Mouse (Mus musculus): ENCODE measurements at regions not wholly inside any gene's neighbourhood (a gene's known extent, or its start where the extent isn't known, plus 50 kb on each side); places are given as distances from the start of the nearest gene placed in this dataset.

DNA sequence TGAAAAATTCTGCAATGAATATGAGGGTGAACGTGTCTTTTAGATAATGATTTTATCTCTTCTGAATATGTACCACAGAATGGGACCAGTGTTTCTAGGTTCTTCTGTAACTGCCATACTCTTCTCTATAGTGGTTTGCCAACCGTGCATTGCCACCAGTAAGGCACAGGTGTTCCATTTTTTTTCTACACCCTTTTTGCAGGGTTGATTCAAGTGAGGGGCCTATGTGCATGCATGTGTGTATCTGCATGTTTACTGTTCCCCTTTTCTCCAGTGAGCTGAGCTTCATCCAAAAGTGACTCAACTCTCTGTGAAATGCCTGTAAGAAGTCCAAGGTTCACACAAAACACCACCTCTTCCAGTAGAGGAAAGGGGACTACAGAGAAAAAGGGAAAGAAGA, 467.7 kb downstream of the Gsdmc2 start:
- DNase-seq (ENCODE audit: low spot score in 2 of 2): peak; percentile 13 to 19

DNA sequence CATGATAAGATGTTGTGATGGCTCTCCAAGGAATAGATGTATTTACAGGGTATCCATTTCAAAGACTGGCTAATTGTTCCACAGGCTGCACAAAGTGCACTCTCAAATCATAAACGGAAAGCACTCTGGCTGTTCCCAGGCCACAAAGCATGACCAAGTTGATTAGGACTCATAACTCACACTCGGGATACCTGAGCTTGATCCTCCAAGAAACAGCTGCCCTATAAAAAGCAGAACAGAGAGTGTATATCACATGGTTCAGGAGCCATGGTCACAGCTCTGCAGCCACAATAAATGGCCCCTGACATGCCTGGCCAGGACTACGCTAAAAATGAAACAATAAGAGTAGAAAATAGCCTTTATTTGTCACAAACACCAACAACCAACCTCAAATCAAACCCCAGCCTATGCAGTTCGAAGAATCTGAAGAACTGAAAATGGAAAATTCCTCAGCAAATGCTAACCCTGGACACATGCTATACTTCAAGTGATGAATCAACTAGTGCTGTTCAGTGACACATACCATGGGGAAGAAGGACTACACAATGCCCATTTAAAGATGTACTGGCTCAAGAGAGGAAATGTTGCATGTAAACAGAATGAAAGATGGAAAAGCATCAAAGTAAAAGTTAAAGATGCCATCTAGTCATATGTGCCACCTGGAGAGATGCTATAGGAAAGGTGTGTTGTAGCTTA, 473.5 kb downstream of the Gsdmc2 start:
- no peak for DNase-seq (ENCODE audit: low spot score in 2 of 2)

DNA sequence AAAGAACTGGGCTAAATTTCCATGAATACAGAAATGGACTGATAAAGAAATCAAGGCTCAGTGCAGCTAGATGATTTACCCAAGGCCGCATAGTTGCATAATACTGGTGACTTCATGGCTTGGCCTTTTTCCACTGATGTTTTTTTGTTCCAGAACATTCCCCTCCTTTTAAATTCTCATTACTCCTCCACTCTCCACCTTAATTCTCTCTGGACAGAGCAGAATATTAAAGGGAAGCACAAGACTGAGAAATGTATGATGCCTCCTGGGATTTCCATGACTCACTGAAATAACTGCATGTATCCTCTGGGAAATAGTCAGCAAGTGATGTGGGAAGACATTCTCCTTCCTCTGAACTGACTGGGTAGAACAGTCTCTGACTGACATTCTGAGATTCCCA, 480.5 kb downstream of the Gsdmc2 start:
- no peak for DNase-seq (ENCODE audit: low spot score in 2 of 2)

DNA sequence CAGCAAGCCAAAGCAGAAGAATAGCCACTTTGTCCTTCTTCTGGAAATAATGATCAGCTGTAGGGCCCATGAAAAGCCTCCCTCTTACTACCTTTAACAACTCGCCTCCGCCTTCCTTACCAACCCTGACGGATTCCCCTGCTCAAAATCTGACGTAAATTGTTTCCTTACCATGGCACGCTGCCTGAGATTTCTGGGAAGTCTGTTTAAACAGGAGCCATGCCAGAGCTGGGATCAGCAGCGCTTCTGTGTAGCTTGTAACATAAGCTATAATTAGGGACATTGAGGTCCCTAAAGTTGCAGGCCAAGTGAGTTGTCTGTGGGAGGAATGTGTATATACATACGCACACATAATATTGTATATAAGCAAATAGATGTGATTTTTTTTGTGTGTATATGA, 484.6 kb downstream of the Gsdmc2 start:
- no peak for DNase-seq (ENCODE audit: low spot score in 2 of 2)

DNA sequence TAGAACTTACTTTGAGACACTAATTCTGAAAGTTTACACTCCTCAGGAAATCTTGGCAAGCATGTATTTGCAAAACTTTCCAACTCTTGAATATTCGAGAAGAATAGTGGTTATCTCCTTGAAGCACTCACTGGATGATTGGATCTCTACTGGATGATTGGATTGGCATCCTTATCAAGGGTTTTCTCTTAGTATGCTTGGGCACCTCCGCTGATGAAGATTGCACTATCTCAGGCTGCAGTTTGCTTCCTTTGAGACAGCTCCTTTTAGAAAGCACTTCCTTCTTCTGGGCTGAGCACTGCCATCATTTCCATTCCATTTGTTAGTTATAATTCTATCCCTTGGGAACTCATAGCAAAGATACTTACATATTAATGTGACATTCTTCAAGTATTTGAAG, 503.2 kb downstream of the Gsdmc2 start:
- no peak for DNase-seq (ENCODE audit: low spot score in 2 of 2)

DNA sequence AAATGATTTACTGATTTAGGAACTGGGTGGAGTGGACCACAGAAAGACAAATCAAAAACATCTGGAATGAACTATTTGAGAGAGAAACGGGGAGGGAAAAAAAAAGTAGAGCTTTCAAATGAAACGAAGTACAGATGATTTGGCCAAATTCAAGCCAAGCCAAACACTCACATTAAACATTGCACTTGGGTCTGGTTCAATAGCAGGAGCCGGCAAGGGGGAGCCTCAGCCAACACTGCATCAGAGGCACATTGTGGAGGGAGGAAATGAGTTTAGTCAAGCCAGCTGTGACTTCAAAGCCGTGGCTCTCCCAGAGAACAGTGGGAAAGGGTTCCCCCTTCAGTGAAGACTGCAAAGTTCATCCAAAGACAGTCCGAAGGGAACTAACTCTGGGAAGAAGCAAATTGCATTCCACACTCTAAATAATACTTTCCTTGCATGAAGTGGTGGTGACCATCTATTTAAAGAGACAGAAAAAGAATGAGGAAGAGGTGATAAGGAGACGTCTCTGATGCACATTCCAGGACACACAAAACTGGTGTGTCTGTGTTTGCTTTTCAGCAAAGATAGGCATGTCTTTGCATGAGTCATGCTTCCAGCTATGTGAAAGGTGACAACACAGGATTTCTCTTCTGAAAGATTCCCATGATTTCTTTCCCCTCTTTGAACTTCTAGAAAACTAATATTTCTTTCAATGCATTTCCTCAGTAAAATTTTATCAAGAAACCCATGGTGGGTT, 504.5 kb downstream of the Gsdmc2 start:
- peak; percentile 19 to 20 for DNase-seq (ENCODE audit: low spot score in 2 of 2)

DNA sequence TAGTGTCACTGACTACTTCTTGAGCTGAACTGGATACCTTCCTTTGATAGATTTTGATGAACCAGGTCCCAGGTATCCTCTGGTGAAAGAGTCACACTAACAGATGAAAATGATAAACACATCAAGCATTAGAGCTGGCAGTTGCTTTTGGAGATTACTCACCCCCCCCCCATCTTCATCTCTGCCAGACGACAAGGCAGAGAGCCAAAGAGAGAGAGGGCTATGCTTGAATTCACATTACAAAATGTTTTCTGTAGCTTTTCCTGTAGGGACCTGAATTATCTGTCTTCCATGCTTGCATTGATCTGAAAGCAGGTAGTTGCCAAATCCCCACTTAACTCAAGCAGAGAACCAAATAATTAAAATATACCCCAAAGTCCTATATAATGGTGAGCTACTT, 525.3 kb downstream of the Gsdmc2 start:
- DNase-seq (ENCODE audit: low spot score in 2 of 2): no peak

DNA sequence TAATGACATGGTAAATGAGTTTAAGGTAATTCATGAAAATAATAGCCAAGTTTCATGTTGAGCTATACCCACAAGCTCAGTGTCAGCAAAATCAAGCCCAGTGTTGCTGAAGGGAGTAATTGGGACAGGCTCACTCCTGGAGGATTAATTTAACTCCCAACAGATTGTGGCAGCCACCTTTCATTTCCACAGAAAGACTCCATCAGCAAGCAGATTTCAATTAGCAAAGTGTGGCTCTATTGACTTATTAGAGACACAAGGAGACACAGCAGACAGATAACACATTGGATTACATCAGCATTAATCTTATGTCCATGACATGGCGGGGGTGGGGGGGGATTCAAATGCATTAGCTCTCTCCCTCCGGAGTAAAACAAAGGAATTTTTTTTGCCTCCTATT, 534.6 kb downstream of the Gsdmc2 start:
- DNase-seq (ENCODE audit: low spot score in 2 of 2): no peak

DNA sequence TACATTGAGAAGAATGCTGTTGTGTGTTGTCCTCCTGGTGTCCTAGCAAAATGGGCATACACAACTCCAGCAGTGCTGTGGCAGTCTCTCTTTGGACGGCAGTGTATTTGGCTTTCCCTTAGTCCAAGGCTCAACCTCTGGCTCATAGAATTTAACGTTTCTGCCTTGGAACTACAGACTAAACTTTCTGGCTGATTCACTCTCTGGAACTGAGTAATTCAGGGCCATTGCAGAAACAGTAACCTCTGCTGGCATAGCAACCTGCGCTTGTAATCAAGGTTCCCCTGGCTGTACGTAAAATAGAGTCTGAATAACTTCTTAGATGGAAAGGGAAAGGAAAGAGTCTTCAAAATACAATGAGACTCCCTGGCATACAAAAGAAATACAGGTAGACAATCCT, 545.7 kb downstream of the Gsdmc2 start:
- DNase-seq (ENCODE audit: low spot score in 2 of 2): no peak

DNA sequence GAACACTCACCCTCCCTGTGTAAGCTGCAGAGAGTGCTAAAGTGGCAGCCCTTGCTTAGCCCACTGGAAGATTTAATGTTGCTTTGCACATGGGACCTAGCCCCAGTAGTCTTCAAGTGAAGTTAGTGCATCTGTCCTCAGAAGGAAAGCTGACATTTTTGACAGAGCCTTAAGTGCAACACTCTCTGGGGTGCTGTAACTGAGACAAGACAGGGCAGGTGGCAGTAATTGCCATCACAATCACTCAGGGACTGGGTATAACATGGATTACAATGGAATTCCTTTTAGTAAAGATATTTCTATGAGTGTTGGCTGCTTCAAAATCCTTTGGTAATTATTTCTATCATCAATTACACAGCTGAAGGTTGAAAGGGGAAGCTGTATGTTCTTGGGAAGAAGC, 556.4 kb downstream of the Gsdmc2 start:
- DNase-seq (ENCODE audit: low spot score in 2 of 2): no peak

DNA sequence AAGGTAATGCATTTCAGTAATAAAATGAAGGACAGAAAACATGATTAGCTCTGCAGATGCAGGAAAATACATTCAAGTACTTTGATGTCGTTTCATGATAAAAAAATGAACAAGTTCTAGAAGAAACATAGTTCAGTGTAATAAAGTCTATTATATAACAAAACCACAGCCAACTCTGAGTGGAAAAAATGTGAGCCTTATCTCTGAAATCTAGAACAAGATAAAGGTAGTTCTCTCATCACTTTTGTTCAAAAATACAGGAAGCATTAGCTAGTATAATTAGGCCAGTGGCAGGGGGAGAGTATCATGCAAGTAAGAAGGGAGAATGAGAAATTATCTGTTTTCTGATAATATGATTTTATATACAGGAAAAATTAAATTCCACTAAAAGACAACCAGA, 559.0 kb downstream of the Gsdmc2 start:
- DNase-seq (ENCODE audit: low spot score in 2 of 2): no peak

DNA sequence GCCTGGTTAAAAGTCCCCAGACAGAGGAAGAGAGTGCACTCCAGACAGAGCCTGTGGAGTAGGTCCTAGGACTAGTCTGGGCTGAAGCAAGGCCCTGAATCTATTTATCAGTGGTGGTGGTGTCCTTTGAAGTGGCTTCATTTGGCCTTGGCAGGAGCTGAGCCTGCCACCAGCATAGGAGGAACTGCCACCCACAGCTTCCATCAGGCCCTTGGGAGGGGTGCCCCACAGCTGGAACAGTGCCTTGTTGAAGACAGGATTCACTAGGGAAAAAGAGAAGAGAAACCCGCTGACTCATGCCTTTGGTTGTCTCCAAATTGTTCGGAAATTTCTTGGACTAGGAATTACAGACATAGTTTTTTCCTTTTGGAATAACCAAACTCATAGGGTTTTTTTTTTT, 574.6 kb downstream of the Gsdmc2 start:
- no peak for DNase-seq (ENCODE audit: low spot score in 2 of 2)

DNA sequence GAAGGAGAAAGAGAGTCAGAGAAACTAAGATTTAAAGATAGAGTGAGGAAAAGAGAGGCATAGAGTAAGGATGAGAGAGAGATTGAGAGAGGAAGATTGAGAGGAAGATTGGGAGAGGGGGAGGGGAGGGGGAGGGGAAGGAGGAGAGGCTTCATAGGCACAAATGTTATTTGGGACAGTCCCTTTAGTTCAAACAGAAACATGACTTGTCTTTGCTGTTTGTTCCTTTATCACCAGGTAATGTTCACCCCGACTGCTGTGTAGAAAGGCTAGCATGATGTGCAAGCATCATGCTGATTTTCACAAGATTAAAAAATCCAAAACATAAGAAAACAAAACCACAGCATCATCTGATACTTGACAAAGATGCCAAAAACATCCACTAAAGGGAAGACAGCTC, 579.1 kb downstream of the Gsdmc2 start:
- DNase-seq (ENCODE audit: low spot score in 2 of 2): no peak

DNA sequence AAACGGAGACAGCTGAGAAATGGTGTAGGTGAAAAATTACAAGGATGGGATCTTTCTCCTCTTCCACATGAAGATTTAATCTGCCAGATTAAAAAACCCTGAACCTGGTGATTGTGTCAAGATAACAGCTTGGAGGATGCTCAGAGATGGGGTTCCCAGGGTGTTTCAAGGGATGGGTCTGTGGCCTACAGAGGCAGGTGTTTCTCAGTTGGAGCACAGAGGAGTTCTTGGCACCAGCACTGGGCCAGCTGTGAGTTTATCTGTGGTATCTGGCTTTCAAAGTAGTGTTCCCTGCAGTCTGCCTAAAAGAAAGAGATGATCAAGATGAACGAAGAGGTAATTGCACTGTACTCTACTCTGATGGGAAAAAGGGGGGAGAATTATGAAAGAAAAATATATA, 589.2 kb downstream of the Gsdmc2 start:
- peak in 1 of 2 experiments; percentile 18 for DNase-seq (ENCODE audit: low spot score in 2 of 2)

DNA sequence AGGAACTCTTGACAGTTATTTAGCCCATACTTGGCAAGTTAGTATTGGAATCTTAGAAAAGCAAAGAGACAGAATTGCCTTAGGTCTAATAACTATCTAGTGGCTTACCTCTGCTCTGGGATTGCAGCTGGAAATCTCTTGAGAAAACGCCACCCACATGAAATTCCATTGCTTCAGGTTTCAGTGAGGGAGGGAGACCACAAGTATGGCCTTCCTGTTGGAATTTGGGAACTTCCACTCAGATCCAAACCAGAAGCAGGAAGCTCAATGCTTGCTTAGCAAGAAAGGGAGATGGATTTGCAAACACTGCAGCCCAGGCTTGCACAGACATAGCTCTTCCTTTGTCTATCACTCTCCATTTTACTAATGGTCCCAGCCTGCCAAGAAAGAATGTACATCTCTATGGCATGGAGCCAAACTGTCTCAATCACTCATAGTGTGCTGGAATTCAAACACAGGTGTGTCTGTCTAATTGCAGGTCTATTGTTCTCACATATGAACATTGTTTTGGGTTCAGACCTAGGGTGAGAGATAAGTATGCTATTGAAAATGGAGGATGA, 592.1 kb downstream of the Gsdmc2 start:
- DNase-seq (ENCODE audit: low spot score in 2 of 2): no peak

DNA sequence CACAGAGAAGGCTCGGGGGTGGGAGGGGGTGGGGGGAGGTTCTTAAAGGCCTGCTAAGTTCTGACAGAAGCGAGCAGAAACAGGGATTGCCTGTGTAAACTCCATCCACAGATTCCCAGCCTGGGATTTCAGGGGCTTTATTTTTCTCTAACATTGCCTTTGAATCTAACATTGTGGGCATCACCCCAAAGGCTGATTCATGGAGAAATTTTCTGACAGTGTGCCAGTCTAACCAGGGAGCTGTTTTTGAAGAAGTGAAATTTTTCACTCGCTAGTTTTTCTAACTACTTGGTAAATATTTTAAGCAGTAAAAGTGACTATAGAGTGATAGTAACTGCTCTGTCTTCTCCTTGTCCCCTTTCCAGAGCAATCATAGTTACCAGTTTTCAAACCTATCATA, 606.4 kb downstream of the Gsdmc2 start:
- DNase-seq (ENCODE audit: low spot score in 2 of 2): no peak

DNA sequence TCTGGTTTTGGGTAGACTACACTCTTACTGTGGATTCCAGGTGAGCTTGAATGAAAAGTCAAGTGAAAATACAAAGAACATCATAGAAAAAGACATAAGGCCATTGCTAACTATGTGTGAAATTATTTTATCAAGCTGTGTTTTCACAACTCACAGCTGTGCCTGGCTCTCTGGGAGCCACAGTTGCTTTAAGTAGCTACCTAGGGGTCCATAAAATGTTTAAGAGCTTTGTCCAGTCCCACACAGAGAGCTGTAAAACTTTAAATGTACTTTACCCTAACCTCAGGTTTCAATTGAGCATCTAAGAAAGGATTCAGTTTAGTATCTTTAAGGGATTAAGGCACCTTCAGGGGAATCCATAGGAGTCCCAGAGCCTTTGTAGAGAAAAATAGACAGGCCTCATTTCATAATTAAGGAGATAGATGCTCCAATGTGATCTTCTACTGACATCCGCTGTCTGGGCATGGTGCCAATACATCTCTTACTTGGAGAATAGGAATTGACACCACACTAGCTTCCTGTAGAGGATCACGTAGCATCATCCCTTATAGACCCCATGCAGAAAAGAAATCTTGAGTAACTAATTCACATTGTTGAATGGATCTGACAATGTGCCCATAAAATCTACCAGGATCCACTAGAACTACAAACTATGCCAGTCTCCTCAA, 626.5 kb downstream of the Gsdmc2 start:
- no peak for DNase-seq (ENCODE audit: low spot score in 2 of 2)

DNA sequence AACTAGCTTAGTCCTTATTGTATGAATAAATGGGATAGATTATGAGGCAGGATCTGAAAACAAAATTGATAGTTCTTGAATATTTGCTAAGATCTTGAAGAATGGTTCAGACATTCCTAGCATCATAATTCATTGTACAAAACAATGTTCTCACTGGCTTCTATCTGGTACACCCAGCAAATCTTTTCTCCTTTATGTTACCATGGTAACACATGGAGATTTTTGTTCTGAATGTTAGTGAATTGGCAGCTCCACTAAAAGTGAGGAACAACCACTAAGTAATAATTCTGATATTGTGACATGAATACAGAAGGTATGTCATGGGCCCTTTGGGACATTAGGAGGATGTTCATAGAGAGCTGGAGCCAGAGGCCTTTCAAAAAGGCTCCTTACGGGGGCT, 639.8 kb downstream of the Gsdmc2 start:
- no peak for DNase-seq (ENCODE audit: low spot score in 2 of 2)

DNA sequence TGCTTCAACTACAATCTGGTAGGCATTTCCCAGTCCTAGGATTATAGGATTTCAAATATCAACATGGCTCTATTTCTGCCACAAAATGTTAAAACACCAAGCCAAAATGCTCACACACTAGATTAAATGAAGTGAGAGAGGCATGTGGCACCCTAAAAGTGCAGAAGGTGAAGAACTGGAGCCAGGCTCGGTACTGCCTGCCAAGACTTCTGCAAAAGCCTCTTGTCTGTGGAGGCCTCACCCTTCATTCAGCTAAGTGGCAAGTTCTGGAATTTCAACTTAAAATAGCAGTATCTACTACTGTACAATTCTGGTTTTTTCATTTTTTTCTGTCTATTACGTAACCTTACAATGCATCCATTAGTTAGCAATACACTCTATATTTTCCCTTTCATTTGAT, 649.9 kb downstream of the Gsdmc2 start:
- no peak for DNase-seq (ENCODE audit: low spot score in 2 of 2)

DNA sequence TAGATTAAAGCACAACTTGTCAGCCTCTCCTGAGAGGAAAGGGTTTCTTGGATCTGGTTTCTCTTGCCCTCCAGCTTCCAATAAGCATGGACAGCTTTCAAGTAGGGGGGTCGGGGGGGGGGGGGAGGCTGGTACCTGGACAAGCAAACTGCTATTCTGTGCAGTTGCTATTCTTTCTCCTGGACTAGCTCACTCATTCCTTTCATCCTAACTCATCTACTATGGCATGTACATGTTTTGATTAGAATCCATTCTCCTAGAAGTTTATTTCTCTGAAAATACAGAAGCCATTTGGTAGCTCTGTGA, 650.5 kb downstream of the Gsdmc2 start:
- DNase-seq (ENCODE audit: low spot score in 2 of 2): no peak

DNA sequence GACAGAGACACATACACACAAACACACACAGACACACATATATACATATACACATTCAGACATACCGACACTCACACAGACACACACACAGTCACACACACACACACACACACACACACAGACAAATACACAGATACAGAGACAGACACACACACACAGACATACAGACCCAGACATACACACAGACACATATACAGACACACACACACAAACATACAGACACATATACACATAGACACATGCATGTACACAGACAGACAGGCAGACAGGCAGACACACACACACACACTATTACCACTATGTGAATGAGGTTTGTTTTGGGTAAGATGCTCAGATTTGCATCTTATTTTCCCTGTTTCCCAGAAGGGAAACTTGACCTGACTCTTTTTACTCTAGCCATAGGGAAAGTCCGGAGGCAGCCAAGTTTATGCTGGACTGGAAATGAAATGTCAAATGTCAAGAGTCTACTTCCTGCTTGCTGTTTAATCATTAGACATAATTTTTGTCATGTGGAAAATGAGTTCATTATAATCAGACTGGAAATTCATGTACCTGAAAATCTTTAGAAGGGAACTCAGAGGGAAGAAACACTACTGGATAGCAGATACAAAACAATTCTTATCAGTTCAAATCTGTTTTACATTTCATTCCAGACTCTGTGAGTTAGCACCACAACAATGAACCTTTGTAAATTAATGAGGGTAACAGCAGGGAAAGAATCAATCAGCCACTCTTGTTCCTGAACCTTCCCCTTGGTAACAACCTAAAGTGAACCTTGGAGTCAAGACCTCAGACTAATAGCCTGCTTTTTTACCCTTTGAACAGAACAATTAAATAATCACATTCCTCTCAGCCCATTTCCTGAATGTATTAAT, 651.1 kb downstream of the Gsdmc2 start:
- DNase-seq (ENCODE audit: low spot score in 2 of 2): no peak

DNA sequence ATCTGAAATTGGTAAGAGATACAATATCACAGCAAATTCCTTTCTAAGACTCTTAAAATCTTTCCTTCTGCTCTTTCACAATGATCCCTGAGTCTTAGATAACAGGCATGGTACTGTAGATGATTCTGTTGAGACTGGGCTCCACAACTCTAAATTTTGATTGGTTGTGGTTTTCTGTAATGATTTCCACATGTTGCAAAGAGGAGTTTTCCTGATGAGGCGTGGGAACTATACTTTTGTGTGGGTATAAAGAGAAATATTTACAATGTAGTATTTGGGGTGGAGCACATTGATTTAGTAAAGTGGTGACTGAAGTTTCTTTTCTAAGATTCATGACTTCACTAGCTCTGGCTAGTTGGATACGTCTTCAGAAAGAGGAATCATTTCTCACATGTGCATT, 653.2 kb downstream of the Gsdmc2 start:
- no peak for DNase-seq (ENCODE audit: low spot score in 2 of 2)
